Mouse (Mus musculus) embryonic facial prominence, embryonic 12.5 days (tissue): Measurements from ENCODE around the gene F13a1. TPM values are rescaled to one million over a fixed set of nuclear protein-coding genes. Genes with fewer than 3 reads are reported as not detected.

Source experiments
- ATAC-seq: fragments of 200-750 bp; cut with Nextera tagmentation; 2 replicates; pipeline ENCODE4 v1.8.0; 2017; ENCODE audit not compliant: insufficient number of reproducible peaks, insufficient read depth, low FRiP score, low TSS enrichment
- H3K27ac ChIP-seq: fragments of 300-500 bp; sonication (generic); 2 replicates; pipeline ENCODE4 v1.5.1; 2016; ENCODE audit warnings: mild to moderate bottlenecking
- H3K27me3 ChIP-seq: fragments of 300-500 bp; sonication (generic); 2 replicates; pipeline ENCODE4 v1.6.1; 2016; ENCODE audit warnings: mild to moderate bottlenecking, moderate library complexity
- H3K36me3 ChIP-seq: fragments of 300-500 bp; sonication (generic); 2 replicates; pipeline ENCODE4 v1.6.1; 2016; ENCODE audit warnings: mild to moderate bottlenecking
- H3K4me1 ChIP-seq: fragments of 300-500 bp; sonication (generic); 2 replicates; pipeline ENCODE4 v1.6.1; 2016
- H3K4me2 ChIP-seq: fragments of 300-500 bp; sonication (generic); replicated peaks from 2 replicates; pipeline ENCODE4 v1.6.1; 2016; ENCODE audit warnings: mild to moderate bottlenecking, moderate library complexity
- H3K4me3 ChIP-seq: fragments of 300-500 bp; sonication (generic); 2 replicates; pipeline ENCODE4 v1.5.1; 2016; ENCODE audit warnings: mild to moderate bottlenecking
- H3K9ac ChIP-seq: fragments of 300-500 bp; sonication (generic); 2 replicates; pipeline ENCODE4 v1.6.1; 2016; ENCODE audit warnings: mild to moderate bottlenecking, moderate library complexity
- H3K9me3 ChIP-seq: fragments of 300-500 bp; sonication (generic); 2 replicates; pipeline ENCODE4 v1.6.1; 2016; ENCODE audit warnings: mild to moderate bottlenecking, moderate library complexity
- WGBS: fragments of 180-500 bp; shearing (Covaris S2); methylation state at CpG from one replicate; pipeline ENCODE4 v1.1.7; 2016; 5-methylcytosine and 5-hydroxymethylcytosine counted together
- polyA plus RNA-seq: library from polyadenylated mRNA; unstranded; fragments of >200 nt; fragmentation: Nextera tagmentation; extraction: Ambion mirVana; gene quantifications from 2 replicates; pipeline ENCODE4 v1.2.1, GENCODE M21; 2016

Gene F13a1
- polyA plus RNA-seq, 1 experiment from 2014 or later: 7.3 TPM

DNA sequence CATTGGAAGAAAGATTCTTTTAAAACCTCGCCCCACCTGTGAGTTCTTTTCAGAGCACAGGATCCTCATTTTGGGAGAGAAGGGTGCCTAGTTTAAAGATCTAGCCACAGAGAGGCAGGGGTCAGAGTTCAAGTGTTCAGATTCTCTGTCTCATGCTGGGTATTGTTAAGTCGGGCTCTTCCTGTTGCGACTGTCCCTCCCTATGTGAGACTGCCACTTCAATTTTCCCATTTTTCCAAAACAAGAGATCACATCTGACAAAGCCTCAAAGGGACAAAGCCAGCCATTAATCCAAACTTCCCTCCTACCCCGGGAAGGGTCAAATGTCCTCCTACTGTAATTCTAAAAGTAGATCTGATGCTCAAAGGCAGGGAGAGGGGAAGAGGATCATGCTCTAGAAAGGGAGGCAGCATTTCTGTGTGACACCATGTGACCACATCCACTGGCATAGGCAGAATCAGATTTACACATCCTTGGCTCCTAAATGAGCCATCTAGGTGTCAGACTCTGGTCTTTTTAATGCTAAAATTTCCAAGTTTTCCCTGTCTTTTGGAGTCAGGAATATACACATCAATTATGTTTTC, 24.0 kb downstream of the F13a1 start:
- WGBS: 42% methylated on average over 4 of the region's 4 CpGs
- Histone ChIP-seq H3K27ac (no peak overlapping the region), H3K4me2 (no peak overlapping the region), H3K27me3 (no peaks in the 10 kb centered on the region), H3K9ac (no peak overlapping the region), H3K4me3 (no peak overlapping the region), H3K4me1 (no peaks in the 10 kb centered on the region), H3K36me3 (no peaks in the 10 kb centered on the region), H3K9me3 (no peaks in the 10 kb centered on the region)
- no peak for ATAC-seq

DNA sequence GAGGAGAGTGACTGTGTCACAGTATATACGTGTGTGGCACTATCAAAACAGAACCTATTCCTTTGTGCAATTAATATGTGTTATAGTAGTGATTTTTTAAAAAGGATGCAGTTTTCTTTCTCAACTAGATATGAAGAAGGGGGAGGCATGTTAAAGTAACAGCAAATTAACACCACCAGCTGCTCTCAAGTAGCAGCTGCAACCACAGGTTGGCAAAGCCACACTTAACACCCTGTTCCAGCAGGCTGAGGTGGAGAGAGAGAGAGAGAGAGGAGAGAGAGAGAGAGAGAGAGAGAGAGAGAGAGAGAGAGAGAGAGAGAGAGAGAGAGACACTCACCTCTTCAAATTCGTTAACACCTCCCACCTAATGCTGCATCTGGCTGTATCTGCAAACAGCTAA, 28.5 kb downstream of the F13a1 start:
- Histone ChIP-seq H3K27ac (no peak overlapping the region), H3K9me3 (no peaks in the 10 kb centered on the region)
- ATAC-seq: no peak

DNA sequence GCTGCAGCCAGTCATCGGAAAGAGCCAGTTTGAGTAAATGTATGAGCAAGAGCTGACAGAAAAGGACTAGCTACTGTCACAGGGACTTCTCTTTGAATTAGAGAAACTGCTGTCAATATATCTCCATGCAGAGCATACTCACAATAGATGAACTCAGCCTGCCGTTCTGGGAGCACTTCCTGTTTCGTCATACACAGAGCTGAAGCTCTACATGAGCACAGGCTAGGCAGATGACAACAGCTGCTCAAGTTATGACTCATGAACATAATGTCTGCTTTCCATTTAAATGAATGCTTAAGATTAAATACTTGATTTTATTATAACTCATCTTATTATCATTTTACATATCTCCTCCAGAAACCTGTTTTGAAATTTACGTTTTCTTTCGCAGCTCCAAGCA, 39.3 kb downstream of the F13a1 start:
- no peaks in the 10 kb centered on the region for H3K9me3 ChIP-seq
- WGBS: 85% methylated on average over 5 of the region's 5 CpGs
- no peak for ATAC-seq
- no peak overlapping the region for H3K27ac ChIP-seq
- H3K9ac ChIP-seq: no peak overlapping the region
- no peak overlapping the region for H3K4me2 ChIP-seq
- H3K4me1 ChIP-seq: no peaks in the 10 kb centered on the region
- no peak overlapping the region for H3K4me3 ChIP-seq
- no peaks in the 10 kb centered on the region for H3K27me3 ChIP-seq
- no peaks in the 10 kb centered on the region for H3K36me3 ChIP-seq

More for the DNA sequence above, 28.5 kb downstream of the F13a1 start:
- no peak overlapping the region for H3K9ac ChIP-seq
- H3K4me3 ChIP-seq: no peak overlapping the region
- no peaks in the 10 kb centered on the region for H3K36me3 ChIP-seq
- H3K4me2 ChIP-seq: no peak overlapping the region
- H3K27me3 ChIP-seq: no peaks in the 10 kb centered on the region
- H3K4me1 ChIP-seq: no peaks in the 10 kb centered on the region
- WGBS: 87% methylated on average over 2 of the region's 2 CpGs

DNA sequence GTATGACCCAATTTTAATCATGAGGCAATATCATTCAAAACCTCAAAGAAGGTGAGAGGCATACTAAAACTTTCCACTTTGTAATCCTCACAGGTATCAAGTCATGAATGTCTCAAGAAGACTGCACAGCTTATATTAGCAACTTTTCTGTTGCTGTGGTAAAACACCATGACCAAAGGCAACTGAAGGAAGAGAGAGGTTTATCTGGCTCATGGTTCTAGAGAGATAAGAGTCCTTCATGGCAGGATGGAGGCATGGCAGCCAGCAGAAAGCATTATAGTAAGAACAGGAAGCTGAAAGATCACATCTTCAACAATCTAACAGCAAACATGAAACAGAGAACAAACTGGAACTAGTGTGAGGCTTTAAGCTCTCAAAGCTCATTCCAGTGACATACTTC, 43.8 kb downstream of the F13a1 start:
- Histone ChIP-seq H3K9ac (no peak overlapping the region), H3K4me3 (no peak overlapping the region), H3K9me3 (no peaks in the 10 kb centered on the region), H3K27me3 (no peaks in the 10 kb centered on the region), H3K36me3 (no peaks in the 10 kb centered on the region), H3K4me1 (no peaks in the 10 kb centered on the region), H3K4me2 (no peak overlapping the region), H3K27ac (no peak overlapping the region)
- ATAC-seq: no peak

DNA sequence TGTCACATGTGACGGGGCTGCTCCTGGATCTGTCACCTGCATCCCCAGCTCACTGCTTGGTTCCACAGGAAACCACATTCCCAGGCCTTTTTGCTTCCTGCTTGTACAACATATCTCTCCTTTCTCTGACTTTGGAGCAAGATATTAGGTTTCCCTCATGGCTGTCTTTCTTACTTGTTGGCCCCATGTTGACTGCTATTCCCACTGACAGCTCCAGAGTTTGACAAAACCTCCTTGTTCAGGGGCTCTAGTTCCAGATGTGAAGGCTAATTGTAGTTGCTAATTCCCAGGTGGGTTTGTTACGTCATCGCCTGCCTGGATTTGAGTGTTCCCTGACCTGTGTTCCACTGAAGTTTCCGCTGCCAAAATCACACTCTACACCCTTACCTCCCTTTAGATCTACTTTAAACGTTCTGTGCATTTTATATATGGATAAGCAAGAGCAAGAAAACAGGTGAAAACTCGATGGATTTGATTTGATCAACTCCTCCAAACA, 50.8 kb downstream of the F13a1 start:
- no peak for ATAC-seq
- 36% methylated on average over 6 of the region's 6 CpGs for WGBS
- H3K9ac ChIP-seq: no peak overlapping the region

DNA sequence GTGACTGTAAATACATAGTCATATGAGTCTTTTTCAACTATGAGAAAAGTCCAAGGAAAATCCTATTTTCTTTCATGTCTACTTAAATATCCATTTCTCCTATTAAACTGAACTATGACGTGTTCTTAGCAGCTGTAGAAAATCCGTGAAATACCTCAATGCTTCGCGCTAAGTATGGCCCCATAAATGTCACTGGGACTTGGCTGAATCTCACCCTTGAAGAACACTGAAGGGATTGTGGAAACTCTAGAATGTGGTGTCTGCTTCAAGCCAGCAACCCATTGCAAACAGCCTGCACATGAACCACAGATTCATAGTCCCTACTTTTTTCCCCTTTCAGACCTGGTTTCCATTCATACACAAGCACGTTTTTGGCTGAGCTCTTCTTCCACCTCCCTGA, 56.5 kb downstream of the F13a1 start:
- ATAC-seq: no peak
- H3K4me2 ChIP-seq: no peak overlapping the region
- H3K27me3 ChIP-seq: no peaks in the 10 kb centered on the region
- WGBS: 90% methylated on average over 5 of the region's 5 CpGs
- no peak overlapping the region for H3K9ac ChIP-seq
- no peaks in the 10 kb centered on the region for H3K9me3 ChIP-seq
- H3K36me3 ChIP-seq: no peaks in the 10 kb centered on the region
- H3K27ac ChIP-seq: no peak overlapping the region
- no peaks in the 10 kb centered on the region for H3K4me1 ChIP-seq
- H3K4me3 ChIP-seq: no peak overlapping the region

More for the DNA sequence above, 50.8 kb downstream of the F13a1 start:
- H3K27ac ChIP-seq: no peak overlapping the region
- H3K4me2 ChIP-seq: no peak overlapping the region
- H3K4me1 ChIP-seq: no peaks in the 10 kb centered on the region; the same call in 1 of the 2 replicates
- H3K27me3 ChIP-seq: no peaks in the 10 kb centered on the region
- no peaks in the 10 kb centered on the region for H3K36me3 ChIP-seq
- no peak overlapping the region for H3K4me3 ChIP-seq
- H3K9me3 ChIP-seq: no peaks in the 10 kb centered on the region

DNA sequence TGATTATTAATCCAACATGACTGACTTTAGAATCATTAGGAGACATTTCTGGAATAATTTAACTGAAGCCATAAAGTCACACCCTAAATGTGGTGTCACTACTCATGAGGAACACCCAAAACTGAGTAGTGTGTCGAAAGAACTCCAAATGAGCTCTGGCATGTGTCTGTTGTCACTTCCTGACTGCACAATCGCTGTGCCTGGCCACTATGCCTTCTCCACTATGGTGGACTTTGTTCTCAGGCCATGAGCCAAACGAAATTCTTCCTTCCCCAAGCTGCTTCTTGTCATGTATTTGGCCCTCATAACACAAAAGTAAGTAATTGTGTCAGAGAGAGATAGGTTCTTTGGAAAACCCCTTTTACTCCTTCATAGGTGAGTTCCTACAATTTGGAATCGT, 61.7 kb downstream of the F13a1 start:
- H3K9ac ChIP-seq: no peak overlapping the region
- no peaks in the 10 kb centered on the region for H3K27me3 ChIP-seq
- ATAC-seq: no peak
- no peak overlapping the region for H3K27ac ChIP-seq
- H3K9me3 ChIP-seq: no peaks in the 10 kb centered on the region
- no peak overlapping the region for H3K4me3 ChIP-seq
- no peak overlapping the region for H3K4me2 ChIP-seq
- no peaks in the 10 kb centered on the region for H3K36me3 ChIP-seq
- H3K4me1 ChIP-seq: no peaks in the 10 kb centered on the region
- WGBS: 81% methylated on average over 4 of the region's 4 CpGs

DNA sequence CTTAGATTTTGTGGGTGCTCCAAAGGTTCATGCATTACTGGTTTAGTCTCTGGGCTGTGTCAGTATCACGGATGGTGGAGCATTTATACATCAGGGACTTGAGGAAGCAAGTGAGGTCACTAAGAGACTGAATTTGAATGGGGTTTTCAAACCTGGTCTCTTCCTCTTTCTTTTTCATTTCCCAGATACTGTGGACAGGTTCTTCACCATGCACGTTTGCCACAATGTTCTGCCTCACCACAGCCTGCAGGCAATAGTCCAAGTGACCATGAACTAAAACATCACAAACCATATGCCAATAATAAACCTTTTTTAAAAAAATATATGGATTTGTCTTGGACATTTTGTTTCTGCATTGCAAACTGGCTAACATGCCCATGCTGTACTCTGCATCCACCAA, 77.0 kb downstream of the F13a1 start:
- no peak overlapping the region for H3K9ac ChIP-seq
- no peaks in the 10 kb centered on the region for H3K27me3 ChIP-seq
- no peaks in the 10 kb centered on the region for H3K4me1 ChIP-seq
- ATAC-seq: no peak
- no peak overlapping the region for H3K27ac ChIP-seq
- H3K9me3 ChIP-seq: no peaks in the 10 kb centered on the region
- WGBS: 71% methylated on average over 2 of the region's 2 CpGs
- no peak overlapping the region for H3K4me3 ChIP-seq
- H3K4me2 ChIP-seq: no peak overlapping the region
- H3K36me3 ChIP-seq: no peaks in the 10 kb centered on the region

DNA sequence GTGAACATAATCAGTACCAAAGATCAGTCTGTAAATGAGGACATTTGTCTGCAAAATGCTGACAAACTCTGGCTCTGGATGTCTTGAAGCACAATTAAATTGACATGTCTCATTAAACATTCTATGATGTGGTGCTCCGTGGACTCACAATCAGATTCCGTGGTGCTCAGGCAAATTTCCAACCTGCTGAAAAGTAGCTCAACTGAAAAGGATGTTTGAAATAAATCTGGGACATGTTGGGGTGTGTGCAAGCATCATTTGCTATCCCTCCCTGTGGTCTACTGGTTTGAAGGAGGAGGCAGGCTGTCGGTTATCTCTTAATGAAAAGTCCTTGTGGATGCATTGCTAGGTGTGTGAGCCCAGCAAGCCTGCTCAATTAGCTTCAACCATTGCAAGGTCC, 77.8 kb downstream of the F13a1 start:
- no peak for ATAC-seq
- Histone ChIP-seq H3K27me3 (no peaks in the 10 kb centered on the region), H3K4me3 (no peak overlapping the region), H3K36me3 (no peaks in the 10 kb centered on the region), H3K9ac (no peak overlapping the region), H3K4me1 (no peaks in the 10 kb centered on the region), H3K9me3 (no peaks in the 10 kb centered on the region), H3K27ac (no peak overlapping the region), H3K4me2 (no peak overlapping the region)
- 80% methylated on average over 3 of the region's 3 CpGs for WGBS

DNA sequence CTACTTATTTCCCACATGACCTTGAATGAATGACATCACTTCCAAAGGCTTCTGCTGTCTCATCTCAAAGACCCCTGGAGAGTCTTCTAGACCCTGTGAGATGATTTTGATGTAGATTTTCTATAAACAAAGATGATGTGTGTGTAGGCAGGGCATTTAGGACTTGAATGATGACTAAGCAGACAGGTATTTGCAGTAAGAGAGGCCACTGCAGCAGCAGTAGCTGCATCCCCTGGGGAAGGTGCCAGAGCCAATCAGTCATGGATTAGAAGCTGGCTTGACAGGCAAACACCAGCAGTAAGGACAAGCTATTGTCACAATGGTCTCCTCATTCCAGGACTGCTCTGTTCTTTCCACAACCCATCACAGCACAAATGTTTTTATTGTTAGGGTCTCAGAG, 87.1 kb downstream of the F13a1 start:
- Histone ChIP-seq H3K27ac (no peak overlapping the region), H3K9me3 (no peaks in the 10 kb centered on the region), H3K9ac (no peak overlapping the region), H3K36me3 (no peaks in the 10 kb centered on the region), H3K27me3 (no peaks in the 10 kb centered on the region), H3K4me2 (no peak overlapping the region), H3K4me3 (no peak overlapping the region), H3K4me1 (no peaks in the 10 kb centered on the region)
- no peak for ATAC-seq

DNA sequence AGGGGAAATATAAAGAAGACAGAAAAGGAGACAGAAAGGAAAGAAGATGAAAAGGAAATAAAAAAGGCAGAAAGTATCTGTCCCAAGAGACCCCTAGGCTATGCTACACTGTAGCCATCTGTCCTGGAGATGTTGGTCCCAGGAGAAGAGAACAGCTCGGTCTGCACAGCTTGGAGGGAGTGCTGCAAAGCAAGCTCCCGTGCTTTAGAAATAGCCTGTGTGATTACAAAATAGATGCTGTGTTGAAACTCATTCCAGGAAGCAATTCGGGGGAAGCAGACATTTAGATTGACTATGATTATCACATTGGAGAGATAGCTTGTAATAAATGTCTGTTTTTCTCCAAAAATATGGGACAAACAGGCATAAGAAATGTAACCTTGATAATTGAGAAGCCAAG, 91.0 kb downstream of the F13a1 start:
- Histone ChIP-seq H3K36me3 (no peaks in the 10 kb centered on the region), H3K9me3 (no peaks in the 10 kb centered on the region), H3K4me1 (no peaks in the 10 kb centered on the region), H3K4me2 (no peak overlapping the region), H3K27ac (no peak overlapping the region), H3K27me3 (no peaks in the 10 kb centered on the region), H3K9ac (no peak overlapping the region), H3K4me3 (no peak overlapping the region)
- 59% methylated on average over 3 of the region's 3 CpGs for WGBS
- ATAC-seq: no peak

DNA sequence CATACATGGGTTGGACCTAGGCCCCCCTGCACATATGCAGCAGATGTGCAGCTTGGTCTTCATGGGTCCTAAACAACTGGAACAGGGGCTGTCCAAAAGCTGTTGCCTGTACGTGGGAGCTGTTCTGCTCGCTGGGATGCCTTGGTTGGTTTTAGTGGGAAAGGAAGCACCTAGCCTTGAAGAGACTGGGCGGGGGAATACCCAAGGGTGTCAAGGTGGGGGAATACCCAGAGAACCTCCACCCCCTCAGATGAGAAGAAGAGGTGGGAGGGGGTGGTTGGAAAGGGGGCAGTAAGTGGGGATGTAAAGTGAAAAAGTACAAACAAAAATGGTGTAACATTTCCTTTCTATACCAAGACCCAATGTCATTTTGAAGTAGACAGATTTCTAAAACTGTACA, 95.1 kb downstream of the F13a1 start:
- H3K4me1 ChIP-seq: no peaks in the 10 kb centered on the region
- H3K4me2 ChIP-seq: no peak overlapping the region
- H3K36me3 ChIP-seq: no peaks in the 10 kb centered on the region
- no peaks in the 10 kb centered on the region for H3K27me3 ChIP-seq
- no peak overlapping the region for H3K4me3 ChIP-seq
- no peaks in the 10 kb centered on the region for H3K9me3 ChIP-seq
- H3K9ac ChIP-seq: no peak overlapping the region
- ATAC-seq: no peak
- 86% methylated on average over 3 of the region's 3 CpGs for WGBS
- H3K27ac ChIP-seq: no peak overlapping the region

DNA sequence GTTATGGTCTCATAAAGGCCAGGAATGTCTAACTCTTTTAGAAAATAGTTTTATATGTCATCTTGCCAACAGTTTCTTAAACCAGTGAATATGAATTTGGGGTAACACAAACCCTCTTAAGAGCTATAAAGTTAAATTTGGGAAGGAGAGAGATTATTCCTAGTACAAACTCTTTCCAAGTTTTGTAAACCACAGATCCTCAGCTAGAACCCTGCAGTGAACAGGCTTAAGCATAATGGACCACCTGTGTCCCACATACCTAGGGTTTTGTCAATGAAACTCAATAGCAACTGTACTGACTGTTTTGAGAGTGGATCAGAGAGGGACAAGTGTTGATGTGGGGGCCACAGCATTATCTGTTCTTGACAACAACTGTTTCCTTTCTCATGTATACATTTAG, 96.4 kb downstream of the F13a1 start:
- Histone ChIP-seq H3K9ac (no peak overlapping the region), H3K27me3 (no peaks in the 10 kb centered on the region), H3K9me3 (no peaks in the 10 kb centered on the region), H3K4me3 (no peak overlapping the region), H3K4me1 (no peaks in the 10 kb centered on the region), H3K27ac (no peak overlapping the region), H3K4me2 (no peak overlapping the region), H3K36me3 (no peaks in the 10 kb centered on the region)
- ATAC-seq: no peak
